Mouse (Mus musculus): Measurements from ENCODE around the gene Sar1b.
"Not testable (repeated sequence)": the region's sequence is repeated elsewhere in the genome, so short reads cannot be mapped to it uniquely, and the experiment has no call there.

Sar1b gene

GRCm38 (mm10) chr11:51763213-51763907, at the start of gene Sar1b, which contains the start of gene Sec24a:
Gene Sar1b, plus strand, starts transcription at chr11:51763687.
Gene Sec24a, minus strand, starts transcription at chr11:51763634.
- POLR2A ChIA-PET: interaction anchor here (0.5 to 5.0 kb wide), 75 partner anchors 8 to 1509 kb away, joined by 3 to 47 read pairs (median 4); partner anchors contain the start of genes 0610009B22Rik (in 3 of the 4), Hnrnpab (in 3 of the 4), D930048N14Rik (in 1 of the 4) and N4bp3 (in 1 of the 4)
- CTCF ChIA-PET: interaction anchor here (0.6 to 1.7 kb wide), 15 partner anchors 7 to 621 kb away, joined by 3 to 18 read pairs (median 3); partner anchors contain the start of gene Cdkn2aipnl (in 1 of the 4)

GRCm38 (mm10) chr11:51721066-51721465, 42.4 kb upstream of the Sar1b start:
- CTCF ChIA-PET: interaction anchor here in 1 of 4 experiments (1.1 kb wide), 1 partner anchor 97 kb away, joined by 3 read pairs; no protein-coding TSS in a partner anchor
- POLR2A ChIA-PET: interaction anchor here (0.5 to 2.1 kb wide), 15 partner anchors 9 to 259 kb away, joined by 3 to 12 read pairs (median 4); partner anchors contain the start of genes 0610009B22Rik (in 2 of the 4), Sar1b (in 2 of the 4), Sec24a (in 2 of the 4) and Hnrnpab (in 1 of the 4)

DNA sequence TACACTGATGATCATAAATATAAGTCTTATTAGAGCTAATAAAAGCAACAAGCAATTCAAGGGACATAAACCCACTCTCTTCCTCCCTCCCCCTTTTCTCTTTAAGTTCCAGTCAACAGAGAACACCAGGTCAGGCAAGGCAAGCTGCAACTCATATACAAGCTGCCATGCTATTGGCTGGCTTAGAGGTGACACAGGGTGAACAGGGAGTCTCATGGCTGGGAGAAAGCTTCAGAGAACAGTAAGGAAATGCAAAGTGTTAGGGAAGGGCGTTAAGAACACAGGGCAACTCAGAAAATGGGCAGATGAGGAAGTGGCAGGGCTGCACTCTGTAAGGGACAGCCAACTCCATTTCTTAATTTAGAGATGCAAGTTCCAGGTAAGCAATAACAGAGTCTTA, 30.6 kb upstream of the Sar1b start:
- ChIA-PET POLR2A (interaction anchor here in 2 of 4 experiments (0.7 to 1.1 kb wide), 5 partner anchors 18 to 127 kb away, joined by 3 to 7 read pairs (median 3); partner anchors contain the start of gene 0610009B22Rik (in 1 of the 2)), CTCF (interaction anchor here in 1 of 4 experiments (0.8 kb wide), 1 partner anchor 29 kb away, joined by 3 read pairs; no protein-coding TSS in a partner anchor)

DNA sequence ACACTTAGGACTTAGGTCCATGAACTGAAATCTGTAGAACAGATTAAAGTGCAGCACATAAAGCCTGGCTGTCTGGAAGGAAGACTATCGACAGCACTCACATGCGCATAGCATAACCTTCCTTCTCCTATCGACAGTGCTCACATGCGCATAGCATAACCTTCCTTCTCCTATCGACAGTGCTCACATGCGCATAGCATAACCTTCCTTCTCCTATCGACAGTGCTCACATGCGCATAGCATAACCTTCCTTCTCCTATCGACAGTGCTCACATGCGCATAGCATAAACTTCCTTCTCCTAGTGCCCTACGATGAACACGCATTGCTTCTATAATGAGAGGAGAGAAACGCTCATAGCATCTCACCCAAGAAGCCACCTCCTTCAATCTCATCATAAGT, 29.3 kb upstream of the Sar1b start:
- POLR2A ChIA-PET, CTCF ChIA-PET: not testable (repeated sequence)

- ChIA-PET CTCF (no interaction called here), POLR2A (interaction anchor here in 1 of 4 experiments (1.5 to 1.8 kb wide), 3 partner anchors 14 to 132 kb away, joined by 4 to 7 read pairs (median 4); partner anchors contain the start of genes Hnrnpab and Sar1b)
These were observed 24.7 kb upstream of the Sar1b start for GRCm38 (mm10) chr11:51738651-51739403.

DNA sequence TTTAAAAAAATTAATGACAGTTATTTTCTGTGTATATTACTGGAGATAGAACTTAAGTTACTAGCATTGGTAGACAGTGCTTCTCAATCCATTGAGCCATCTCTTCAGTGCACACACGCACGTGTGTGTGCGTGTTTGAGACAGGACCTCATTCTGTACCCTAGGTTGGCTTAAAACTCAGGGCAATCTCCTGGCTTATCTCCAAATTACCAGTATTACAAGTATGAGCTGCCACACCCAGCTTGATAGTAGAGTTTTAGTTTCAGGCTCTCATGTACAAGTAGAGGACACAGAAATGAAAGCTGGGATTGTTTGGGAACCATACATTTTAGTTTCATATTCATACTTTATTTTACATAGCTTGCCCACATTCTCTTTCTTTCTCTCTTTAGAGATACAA, 22.8 kb upstream of the Sar1b start:
- CTCF ChIA-PET: interaction anchor here in 1 of 4 experiments (1.2 to 1.5 kb wide), 2 partner anchors 11 to 38 kb away, joined by 3 to 4 read pairs; no protein-coding TSS in a partner anchor
- POLR2A ChIA-PET: interaction anchor here in 2 of 4 experiments (0.9 to 2.8 kb wide), 7 partner anchors 10 to 135 kb away, joined by 3 to 13 read pairs (median 4); partner anchors contain the start of genes 0610009B22Rik (in 2 of the 2) and Hnrnpab (in 1 of the 2)

DNA sequence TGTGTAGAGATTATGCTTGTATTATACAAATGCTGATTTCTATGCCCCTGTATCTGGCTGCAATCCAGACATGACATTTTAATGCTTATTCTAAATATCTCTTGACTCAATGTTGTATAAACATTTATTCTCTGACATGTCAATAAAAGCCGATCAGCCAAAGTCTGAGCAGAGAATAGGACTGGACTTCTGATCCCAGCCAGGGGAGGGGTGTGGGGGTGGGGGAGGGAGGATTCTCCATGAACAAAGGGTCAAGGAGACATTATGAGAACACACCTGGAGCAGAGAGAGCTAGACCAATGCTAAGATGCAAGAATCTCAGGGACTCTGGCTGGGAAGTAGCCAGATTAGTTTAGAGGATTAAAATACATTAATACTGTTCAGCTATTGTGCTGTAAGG, 17.4 kb upstream of the Sar1b start:
- POLR2A ChIA-PET: interaction anchor here in 3 of 4 experiments (0.5 to 3.2 kb wide), 10 partner anchors 10 to 1295 kb away, joined by 3 to 9 read pairs (median 4); partner anchors contain the start of genes Sar1b (in 3 of the 3) and Sec24a (in 3 of the 3)
- CTCF ChIA-PET: interaction anchor here in 1 of 4 experiments (0.6 kb wide), 1 partner anchor 59 kb away, joined by 7 read pairs; no protein-coding TSS in a partner anchor

GRCm38 (mm10) chr11:51751623-51752225, 11.8 kb upstream of the Sar1b start:
- POLR2A ChIA-PET: interaction anchor here in 3 of 4 experiments (0.8 to 1.3 kb wide), 6 partner anchors 12 to 146 kb away, joined by 3 to 4 read pairs (median 3); partner anchors contain the start of genes Sar1b (in 2 of the 3), Hnrnpab (in 1 of the 3) and Sec24a (in 1 of the 3)
- CTCF ChIA-PET: interaction anchor here in 2 of 4 experiments (0.6 to 1.8 kb wide), 6 partner anchors 11 to 590 kb away, joined by 3 to 8 read pairs (median 3); partner anchors contain the start of genes Sar1b (in 1 of the 2) and Sec24a (in 1 of the 2)

- ChIA-PET POLR2A (interaction anchor here in 3 of 4 experiments (0.6 to 4.2 kb wide), 43 partner anchors 9 to 605 kb away, joined by 3 to 31 read pairs (median 6); partner anchors contain the start of genes 0610009B22Rik (in 3 of the 3), Hnrnpab (in 3 of the 3), Phykpl (in 2 of the 3) and Cdkn2aipnl (in 1 of the 3)), CTCF (interaction anchor here in 2 of 4 experiments (0.8 to 1.1 kb wide), 3 partner anchors 8 to 464 kb away, joined by 3 to 5 read pairs (median 3); no protein-coding TSS in a partner anchor)
These were observed 7.7 kb upstream of the Sar1b start for GRCm38 (mm10) chr11:51755621-51756311.

DNA sequence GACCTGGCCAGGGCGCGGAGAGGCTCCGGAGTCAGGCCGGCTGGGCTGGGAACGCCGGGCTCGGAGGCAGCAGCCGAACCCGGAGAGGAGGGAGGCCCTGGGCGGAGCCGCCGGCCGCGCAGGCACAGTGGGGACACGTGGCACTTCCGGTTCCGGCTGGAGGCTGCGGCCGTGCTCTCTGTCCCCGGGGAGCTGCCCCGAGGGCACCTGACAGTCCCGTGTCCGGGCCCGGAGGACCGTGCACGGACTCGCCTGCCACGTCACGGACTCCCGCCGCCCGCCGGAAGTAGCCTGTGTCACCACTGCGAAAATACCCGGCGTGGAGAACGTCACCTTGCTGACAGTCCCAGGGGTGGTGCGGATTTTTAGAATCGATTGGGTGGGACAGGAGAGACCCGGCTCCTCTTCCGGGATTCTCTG, 7.1 kb upstream of the Sar1b start:
- POLR2A ChIA-PET: interaction anchor here in 3 of 4 experiments (0.6 to 4.2 kb wide), 50 partner anchors 9 to 605 kb away, joined by 3 to 31 read pairs (median 4); partner anchors contain the start of genes 0610009B22Rik (in 3 of the 3), Hnrnpab (in 3 of the 3), Cdkn2aipnl (in 1 of the 3) and D930048N14Rik (in 1 of the 3)
- CTCF ChIA-PET: interaction anchor here in 2 of 4 experiments (0.8 to 1.1 kb wide), 3 partner anchors 8 to 464 kb away, joined by 3 to 5 read pairs (median 3); no protein-coding TSS in a partner anchor

GRCm38 (mm10) chr11:51757023-51757422, 6.5 kb upstream of the Sar1b start:
- POLR2A ChIA-PET: interaction anchor here in 3 of 4 experiments (0.6 to 4.2 kb wide), 47 partner anchors 8 to 604 kb away, joined by 3 to 31 read pairs (median 4); partner anchors contain the start of genes 0610009B22Rik (in 3 of the 3), Hnrnpab (in 2 of the 3), Cdkn2aipnl (in 1 of the 3) and D930048N14Rik (in 1 of the 3)
- CTCF ChIA-PET: interaction anchor here in 3 of 4 experiments (0.7 to 1.1 kb wide), 3 partner anchors 98 to 463 kb away, joined by 3 to 5 read pairs (median 4); no protein-coding TSS in a partner anchor

- ChIA-PET POLR2A (interaction anchor here in 3 of 4 experiments (0.5 to 4.2 kb wide), 19 partner anchors 8 to 209 kb away, joined by 3 to 31 read pairs (median 5); partner anchors contain the start of genes 0610009B22Rik (in 2 of the 3), Hnrnpab (in 2 of the 3), Nhp2 (in 1 of the 3) and Phykpl (in 1 of the 3)), CTCF (interaction anchor here in 1 of 4 experiments (0.7 kb wide), 1 partner anchor 97 kb away, joined by 4 read pairs; no protein-coding TSS in a partner anchor)
These were observed 5.9 kb upstream of the Sar1b start for GRCm38 (mm10) chr11:51757625-51758024.

- CTCF ChIA-PET: not testable (repeated sequence)
These were observed 5.3 kb upstream of the Sar1b start for GRCm38 (mm10) chr11:51758207-51758606.

DNA sequence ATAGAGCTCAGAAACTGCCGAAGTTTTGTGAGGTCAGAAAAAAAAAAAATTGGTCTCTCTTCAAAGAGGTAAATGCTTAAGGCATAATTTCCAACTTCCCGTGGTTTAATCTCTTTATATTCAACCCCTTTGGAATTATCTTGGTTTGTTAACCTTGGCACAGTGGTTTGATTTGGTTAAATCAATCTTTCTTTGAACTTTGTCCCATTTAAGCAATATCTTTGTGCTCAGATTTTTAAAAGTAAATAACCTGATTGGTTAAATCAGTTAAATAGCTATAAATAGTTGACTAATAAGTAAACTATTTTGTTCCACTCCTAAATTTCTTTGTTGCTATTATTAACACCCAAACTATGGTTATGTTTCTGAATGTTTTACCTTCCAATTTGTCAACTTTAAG, 4.2 kb upstream of the Sar1b start:
- POLR2A ChIA-PET: interaction anchor here in 2 of 4 experiments (1.4 to 2.3 kb wide), 4 partner anchors 12 to 153 kb away, joined by 4 to 8 read pairs (median 6); partner anchors contain the start of gene Hnrnpab (in 1 of the 2)

More at GRCm38 (mm10) chr11:51758207-51758606, 5.3 kb upstream of the Sar1b start:
- POLR2A ChIA-PET: interaction anchor here in 2 of 4 experiments (0.5 to 1.4 kb wide), 2 partner anchors 97 to 152 kb away, joined by 3 to 5 read pairs; partner anchors contain the start of gene Hnrnpab (in 1 of the 2)

DNA sequence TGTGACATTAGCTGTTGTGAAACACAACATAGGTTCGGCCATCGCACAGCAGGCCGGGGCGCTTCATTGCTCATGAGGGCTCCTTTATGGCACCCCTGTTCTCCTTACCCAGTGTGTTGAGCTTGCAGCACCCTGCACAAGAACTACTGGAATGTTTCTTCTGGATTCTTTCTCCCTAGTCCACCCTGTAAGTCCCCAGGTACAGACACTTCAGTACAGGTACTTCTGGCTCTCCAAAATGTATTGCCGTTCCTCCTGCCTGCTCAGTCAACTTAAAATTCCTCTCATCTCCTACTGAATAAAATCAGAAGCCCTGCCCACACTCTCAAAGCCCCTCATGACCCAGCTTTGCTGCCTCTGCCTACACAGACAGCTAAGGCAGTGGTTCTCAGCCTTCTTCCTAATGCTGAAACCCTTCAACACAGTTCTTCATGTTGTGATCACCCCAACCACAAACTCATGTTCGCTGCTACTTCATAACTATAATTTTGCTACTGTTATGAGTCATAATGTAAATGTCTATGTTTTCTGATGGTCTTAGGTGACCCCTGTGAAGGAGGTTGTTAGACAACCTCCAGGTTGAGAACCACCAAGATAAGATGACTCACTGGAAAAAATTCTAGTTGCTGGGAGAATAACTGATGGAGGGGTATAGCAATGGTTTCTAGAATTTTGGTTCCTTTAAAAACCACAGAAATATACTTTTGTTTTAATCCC, 3.4 kb upstream of the Sar1b start:
- POLR2A ChIA-PET: interaction anchor here in 2 of 4 experiments (1.4 to 2.3 kb wide), 3 partner anchors 11 to 57 kb away, joined by 4 to 8 read pairs (median 6); no protein-coding TSS in a partner anchor
- CTCF ChIA-PET: no interaction called here

More for the DNA sequence above, 4.2 kb upstream of the Sar1b start:
- CTCF ChIA-PET: no interaction called here
